Mouse (Mus musculus) bone marrow, adult 2 months (tissue): ENCODE measurements around the gene Sgo1. TPM values are rescaled to one million over a fixed set of nuclear protein-coding genes. Genes with fewer than 3 reads are reported as not detected.

Source experiments
- H3K27ac ChIP-seq: fragments of 200-500 bp; 2 replicates; pipeline ENCODE4 v1.5.1; 2012; ENCODE audit warnings: low read depth, mild to moderate bottlenecking, control low read depth, inconsistent platforms, low read length; ENCODE audit not compliant: control insufficient read depth, poor library complexity, insufficient read depth
- H3K4me1 ChIP-seq: fragments of 200-500 bp; 2 replicates; pipeline ENCODE4 v1.6.1; 2011; ENCODE audit warnings: low read length; ENCODE audit not compliant: control insufficient read depth, insufficient read depth
- H3K4me3 ChIP-seq: fragments of 200-500 bp; replicated peaks from 2 replicates; pipeline ENCODE3; 2011; ENCODE audit warnings: mild to moderate bottlenecking, low read depth, low read length, control low read depth; ENCODE audit not compliant: control insufficient read depth
- CTCF ChIP-seq: fragments of 200-500 bp; IDR thresholded peaks from 2 replicates; pipeline ENCODE4 v1.5.1; 2011; ENCODE audit warnings: low read length, control low read depth; ENCODE audit not compliant: control insufficient read depth, insufficient read depth
- POLR2A ChIP-seq: fragments of 200-500 bp; IDR thresholded peaks from 2 replicates; pipeline ENCODE4 v1.6.1; 2011; ENCODE audit warnings: low read depth, mild to moderate bottlenecking, control low read depth, low read length, borderline replicate concordance; ENCODE audit not compliant: control insufficient read depth
- WGBS: fragments of 180-500 bp; shearing (Covaris S2); methylation state at CpG from one replicate; pipeline ENCODE4 v1.1.7; 2018; 5-methylcytosine and 5-hydroxymethylcytosine counted together
- polyA plus RNA-seq: library from polyadenylated mRNA; stranded (reverse); fragments of >200 nt; gene quantifications from 2 replicates; pipeline ENCODE4 v1.2.4, GENCODE M21; 2011; ENCODE audit warnings: low replicate concordance; ENCODE audit not compliant: missing spikeins, insufficient read depth, insufficient read length

Sgo1 gene
- polyA plus RNA-seq, 1 experiment, result 32.1 TPM

DNA sequence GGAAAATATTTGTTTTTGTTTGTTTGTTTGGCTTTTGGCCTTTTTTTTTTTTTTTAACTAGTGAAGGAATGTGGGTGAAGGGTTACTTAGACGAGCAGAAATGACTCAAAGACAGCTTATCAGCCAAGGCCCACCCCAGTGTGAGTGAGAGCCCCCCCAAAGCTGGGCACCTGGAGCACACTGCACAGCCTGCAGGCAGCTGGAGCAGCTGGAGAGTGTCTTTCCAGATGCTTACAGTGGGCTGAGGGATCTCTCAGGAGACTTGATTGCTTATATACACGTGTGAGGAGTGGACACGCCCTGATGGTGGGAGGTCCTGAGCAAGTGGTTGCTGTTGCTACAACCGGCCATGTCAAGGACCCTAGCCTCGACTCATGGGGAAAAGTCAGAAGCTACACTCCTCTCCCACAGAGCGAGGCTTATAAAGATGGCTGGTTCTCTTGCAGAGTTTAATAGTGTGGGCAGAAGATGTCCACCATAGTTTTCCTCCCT, 32.7 kb downstream of the Sgo1 start:
- Histone ChIP-seq H3K4me1 (no peaks in the 10 kb centered on the region), H3K27ac (no peak overlapping the region), H3K4me3 (no peak overlapping the region)
- 77% methylated on average over 6 of the region's 6 CpGs for WGBS
- TF ChIP-seq CTCF (no peak), POLR2A (no peak)

DNA sequence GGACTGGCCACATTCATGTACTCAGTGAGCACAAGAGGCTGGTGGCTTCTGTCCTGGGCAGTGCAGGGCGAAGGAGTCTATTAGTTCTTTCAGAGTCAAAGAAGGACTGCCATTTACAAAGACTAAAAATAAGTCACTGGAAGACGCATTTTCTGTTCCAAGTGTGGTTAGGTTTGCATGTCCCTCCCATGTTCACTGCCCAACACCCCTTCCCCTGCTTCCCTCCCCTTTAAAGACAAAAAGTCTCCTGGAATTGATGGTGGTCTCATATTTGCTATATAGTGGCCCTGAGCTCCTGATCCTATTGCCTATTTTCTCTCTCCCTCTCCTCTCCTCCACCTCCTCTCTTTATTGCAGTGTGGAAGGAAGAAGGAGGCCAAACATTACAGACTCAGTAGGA, 33.2 kb downstream of the Sgo1 start:
- no peak for TF ChIP-seq CTCF
- no peak for TF ChIP-seq POLR2A
- Histone ChIP-seq H3K4me1 (no peaks in the 10 kb centered on the region), H3K27ac (no peak overlapping the region), H3K4me3 (no peak overlapping the region)
- WGBS, result 83% methylated on average over 2 of the region's 2 CpGs

DNA sequence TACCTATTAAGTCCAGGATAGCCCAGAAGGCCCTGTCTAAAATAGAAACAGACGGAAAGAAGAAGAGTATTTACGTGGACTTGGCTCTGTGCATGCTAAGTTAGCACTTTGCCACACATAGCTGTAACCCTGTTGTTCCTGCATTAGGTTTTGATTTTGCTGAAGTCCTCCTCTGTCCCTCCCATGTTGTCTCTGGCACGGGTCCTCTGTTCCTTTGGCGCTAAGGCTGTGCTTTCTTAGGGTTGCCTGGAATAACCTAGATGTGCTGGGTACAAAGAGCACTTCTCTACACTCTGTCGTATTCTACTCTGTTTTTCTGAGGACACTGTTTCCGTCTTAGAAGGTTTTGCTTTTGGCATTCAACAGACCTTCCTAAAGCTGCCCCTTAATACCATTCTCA, 34.1 kb downstream of the Sgo1 start:
- H3K4me3 ChIP-seq, result no peak overlapping the region
- H3K4me1 ChIP-seq, result no peaks in the 10 kb centered on the region
- no peak for TF ChIP-seq CTCF
- H3K27ac ChIP-seq, result no peak overlapping the region
- 87% methylated on average over 6 of the region's 6 CpGs for WGBS

DNA sequence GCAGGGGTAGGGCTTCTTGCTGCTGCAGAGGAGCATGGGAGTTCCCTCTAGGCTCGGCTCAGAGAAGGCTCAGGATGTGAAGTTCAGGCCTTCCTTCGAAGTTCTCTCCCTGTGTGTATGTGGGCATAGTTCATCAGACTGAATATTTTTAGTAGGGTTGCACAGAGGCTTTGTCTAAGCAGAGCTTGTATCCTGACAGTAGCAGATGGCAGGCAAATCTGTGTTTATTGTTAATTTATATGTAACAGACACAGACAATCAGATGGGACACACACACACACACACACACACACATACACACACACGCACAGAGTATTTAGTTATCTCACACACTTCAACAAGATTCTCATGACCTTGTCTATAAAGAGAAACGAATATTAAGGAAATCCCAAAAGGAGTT, 34.5 kb downstream of the Sgo1 start:
- no peak overlapping the region for H3K27ac ChIP-seq
- H3K4me3 ChIP-seq, result no peak overlapping the region
- no peaks in the 10 kb centered on the region for H3K4me1 ChIP-seq
- WGBS, result 86% methylated on average over 4 of the region's 4 CpGs
- no peak for TF ChIP-seq POLR2A
- no peak for TF ChIP-seq CTCF

DNA sequence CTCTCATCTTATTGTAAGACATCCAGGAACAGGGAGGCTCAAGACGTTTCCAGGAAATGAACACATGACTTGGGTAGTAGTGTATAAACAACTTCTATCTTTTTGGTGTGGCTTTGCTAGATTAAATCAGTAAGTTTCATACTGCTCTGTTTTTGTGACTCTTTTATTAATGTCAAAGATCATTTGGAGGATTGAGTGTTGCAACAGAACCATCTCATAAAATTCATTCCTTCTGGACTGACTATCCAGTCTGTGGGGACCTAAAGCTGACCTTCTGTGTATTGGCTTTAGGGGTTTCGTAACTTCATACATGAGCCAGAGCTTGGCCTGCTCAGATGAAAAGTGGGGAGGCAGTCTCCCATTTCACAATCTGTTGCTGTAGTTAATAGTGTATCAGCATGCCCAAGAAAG, 38.9 kb downstream of the Sgo1 start:
- TF ChIP-seq CTCF (no peak), POLR2A (no peak)
- no peaks in the 10 kb centered on the region for H3K4me1 ChIP-seq
- H3K4me3 ChIP-seq, result no peak overlapping the region
- WGBS, result 61% methylated on average over 2 of the region's 2 CpGs
- H3K27ac ChIP-seq, result no peak overlapping the region

DNA sequence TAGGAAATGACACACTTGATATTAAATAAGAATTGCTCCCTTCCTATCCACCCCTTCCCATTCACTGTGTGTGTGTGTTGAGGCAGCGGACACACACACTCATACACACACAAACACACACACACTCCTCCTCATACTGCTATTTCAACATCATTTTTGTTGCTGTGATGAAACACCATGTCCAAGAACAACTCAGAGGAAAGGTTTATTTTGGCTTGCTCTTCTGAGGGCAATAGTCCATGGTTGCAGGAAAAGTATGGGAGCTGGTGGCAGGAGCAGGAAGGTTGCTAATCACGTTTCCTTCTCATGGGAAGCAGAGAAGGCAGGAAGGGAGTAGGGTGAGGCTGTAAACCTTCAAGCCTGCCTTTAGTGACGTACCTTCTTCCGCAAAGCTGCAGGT, 45.8 kb downstream of the Sgo1 start:
- Histone ChIP-seq H3K4me1 (no peaks in the 10 kb centered on the region), H3K4me3 (no peak overlapping the region), H3K27ac (no peak overlapping the region)
- WGBS, result 84% methylated on average over 4 of the region's 4 CpGs
- TF ChIP-seq POLR2A (no peak), CTCF (no peak)

DNA sequence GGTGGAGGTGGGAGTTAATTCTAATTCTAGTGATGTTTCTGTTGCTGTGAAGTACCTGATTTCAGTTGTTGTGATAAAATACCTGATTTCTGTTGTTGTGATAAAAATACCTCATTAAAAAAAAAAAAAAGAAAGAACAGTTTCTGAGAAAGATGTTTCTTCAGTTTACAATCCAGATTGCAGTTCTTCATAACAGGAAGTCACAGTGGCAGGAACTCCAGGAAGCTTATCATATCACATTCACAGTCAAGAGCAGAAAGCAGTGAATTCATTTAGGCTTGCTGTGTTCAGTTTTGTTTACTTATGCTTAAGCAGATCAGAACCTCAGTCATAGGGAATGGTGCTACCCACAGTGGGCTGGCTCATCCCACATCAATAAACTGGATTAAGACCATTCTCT, 57.8 kb downstream of the Sgo1 start:
- TF ChIP-seq CTCF, result no peak
- TF ChIP-seq POLR2A, result no peak
- no peak overlapping the region for H3K27ac ChIP-seq
- no peaks in the 10 kb centered on the region for H3K4me1 ChIP-seq
- H3K4me3 ChIP-seq, result no peak overlapping the region

DNA sequence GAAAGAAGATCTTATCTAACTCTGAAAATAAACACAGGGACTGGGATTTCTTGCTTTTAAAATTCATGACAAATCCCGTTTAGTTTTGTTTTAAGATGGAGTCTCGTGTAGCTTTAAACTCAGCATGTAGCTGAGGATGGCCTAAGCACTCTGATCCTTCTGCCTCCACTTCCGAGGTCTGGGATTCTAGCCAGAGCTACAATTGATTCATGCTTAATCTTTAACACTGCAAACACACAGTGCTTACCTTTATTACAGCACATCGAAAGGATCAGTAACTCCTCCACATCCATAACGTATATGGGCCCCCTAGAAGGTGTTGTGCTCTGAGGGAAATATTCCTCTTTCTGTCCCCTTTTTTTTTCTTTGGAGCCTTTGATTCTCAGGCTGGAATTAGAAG, 61.0 kb downstream of the Sgo1 start:
- no peak overlapping the region for H3K27ac ChIP-seq
- WGBS, result 88% methylated on average over 5 of the region's 5 CpGs

DNA sequence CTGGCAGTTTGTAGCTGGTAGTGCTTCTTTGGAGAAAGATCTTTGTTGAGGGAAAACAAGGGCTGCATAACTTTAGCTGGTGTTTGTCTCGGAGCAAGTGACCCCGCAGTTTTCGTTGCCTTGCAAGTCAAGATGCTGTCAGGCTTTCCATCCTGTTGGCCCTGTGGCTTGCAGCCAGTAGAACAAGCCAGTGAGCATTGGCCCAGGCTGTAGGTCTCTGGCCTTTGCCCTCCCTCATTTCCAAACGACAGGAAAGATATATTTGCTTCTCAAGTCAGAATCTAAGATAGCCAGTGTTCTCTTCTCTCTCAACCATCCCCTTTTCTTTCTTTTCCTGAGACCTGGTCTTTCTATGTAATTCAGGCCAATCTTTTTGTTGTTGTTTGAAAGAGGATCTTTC, 61.6 kb downstream of the Sgo1 start:
- Histone ChIP-seq H3K27ac (no peak overlapping the region), H3K4me3 (no peak overlapping the region), H3K4me1 (no peaks in the 10 kb centered on the region)
- WGBS, result 90% methylated on average over 4 of the region's 4 CpGs
- TF ChIP-seq CTCF (no peak), POLR2A (no peak)

More for the DNA sequence above, 61.0 kb downstream of the Sgo1 start:
- TF ChIP-seq POLR2A (no peak), CTCF (no peak)
- Histone ChIP-seq H3K4me1 (no peaks in the 10 kb centered on the region), H3K4me3 (no peak overlapping the region)
